Mouse (Mus musculus): ENCODE data around the gene Tbx6.

GRCm38 (mm10) chr7:126825952-126826351 is 44.7 kb downstream of the Tbx6 start:
- TF ChIP-seq MYOG (IDR thresholded peaks at IDR 0.05; ENCODE audit: control insufficient read depth, extremely low read depth, insufficient read length), result no peak
- TF ChIP-seq CTCF (IDR thresholded peaks at IDR 0.05; ENCODE audit: control insufficient read depth, insufficient read depth, insufficient read length), result no peak
- TF ChIP-seq USF1 (IDR thresholded peaks at IDR 0.05; ENCODE audit: low read depth), result no peak
- TF ChIP-seq MAX (IDR thresholded peaks at IDR 0.05), result no peak
